Mouse (Mus musculus) thymus, postnatal 36 days (tissue): ENCODE results near the gene Gm5799.
"Not testable (repeated sequence)": the region's sequence is repeated elsewhere in the genome, so short reads cannot be mapped to it uniquely, and the experiment has no call there.

Experiments
- DNase-seq, 2 experiments: peaks; one replicate each; pipeline ENCODE4 v3.0.0; 2022; ENCODE audit warnings: mixed read lengths in 2 of 2

Gene Gm5799

DNA sequence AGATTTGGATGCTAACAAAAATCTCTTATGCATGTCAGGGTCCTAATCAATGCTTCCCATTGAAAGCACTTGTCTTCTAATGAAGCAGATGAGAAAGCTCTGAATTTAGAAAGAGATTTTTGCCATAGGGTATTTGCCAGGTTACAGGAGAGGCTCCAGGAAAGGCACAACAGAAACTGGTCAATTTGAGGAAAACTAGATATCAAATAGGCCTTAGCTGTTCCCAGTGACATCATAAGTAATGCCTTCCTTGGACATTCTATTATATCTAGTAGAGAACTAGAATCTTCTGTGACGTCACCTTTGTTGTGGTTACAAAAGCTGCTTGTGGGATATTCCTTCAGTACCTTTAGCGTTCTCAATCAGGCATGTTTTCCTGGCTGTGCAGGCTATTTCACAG, at the start of gene Gm5799:
TSS of gene Gm5799 (plus strand) at position 301 of the 400 bp plus-strand sequence.
- DNase-seq: not testable (repeated sequence)

DNA sequence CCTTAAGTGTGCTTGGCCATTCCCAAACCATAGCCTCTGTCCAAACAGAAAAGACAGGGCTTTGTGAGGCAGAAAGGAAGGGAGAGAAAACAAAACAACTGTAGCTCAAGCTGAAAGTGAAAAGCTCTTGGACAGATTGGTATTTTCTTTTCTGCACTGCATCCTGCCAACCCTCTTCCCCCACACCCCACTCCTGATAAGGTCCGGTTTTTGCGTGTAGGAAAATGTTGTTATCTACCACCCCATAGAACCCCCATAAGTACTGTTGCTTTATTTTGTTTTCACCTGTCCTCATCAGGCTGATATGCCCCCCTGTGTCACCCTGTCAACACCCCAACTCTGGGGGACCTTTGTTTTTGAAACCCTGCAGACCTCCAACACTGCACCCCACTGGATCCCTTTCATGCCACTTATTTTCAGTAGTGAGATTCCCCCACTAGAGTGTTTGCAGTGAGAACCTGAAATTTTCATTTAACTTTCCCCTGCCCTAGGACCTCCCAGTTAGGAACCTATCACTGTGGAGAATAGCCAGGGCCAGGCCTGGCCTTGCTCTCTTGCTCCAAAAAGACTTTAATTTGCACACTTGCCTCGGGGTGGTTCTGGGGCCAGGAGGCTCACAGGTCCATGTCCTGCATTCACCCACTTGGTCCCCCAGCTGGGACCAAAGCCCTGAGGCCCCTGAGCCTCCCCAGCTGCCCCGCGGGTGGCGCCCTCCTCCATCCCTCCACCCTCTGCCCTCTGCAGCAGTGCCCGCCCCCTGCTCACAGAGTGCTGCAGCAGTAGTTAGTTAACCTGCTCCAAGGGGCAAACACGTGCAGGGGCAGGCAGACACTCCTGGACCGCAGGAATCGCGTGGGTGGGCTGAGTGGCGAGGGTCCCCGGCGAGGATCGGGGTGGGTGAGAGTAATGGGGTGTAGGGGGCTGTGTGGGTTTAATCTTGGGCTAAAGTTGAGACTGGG, 12.0 kb upstream of the Gm5799 start:
- DNase-seq: not testable (repeated sequence)

DNA sequence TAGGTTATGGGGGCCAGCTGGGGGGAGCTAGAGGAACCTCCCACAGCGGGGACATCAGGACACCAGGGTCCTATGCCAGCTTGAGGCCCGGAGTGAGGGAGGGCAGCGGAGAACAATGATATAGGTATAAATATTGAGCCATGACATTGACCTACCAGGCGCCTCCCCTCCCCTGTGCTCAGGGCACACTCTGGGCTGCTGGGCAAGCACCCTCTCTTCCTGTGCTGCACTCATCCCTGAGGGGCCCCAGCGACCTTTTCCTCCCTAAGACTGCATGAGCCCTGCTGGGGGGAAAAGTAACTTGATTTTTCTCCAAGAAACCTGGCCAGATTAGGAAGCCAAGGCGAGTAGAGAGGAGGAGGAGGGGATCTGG, 11.4 kb upstream of the Gm5799 start:
- not testable (repeated sequence) for DNase-seq

DNA sequence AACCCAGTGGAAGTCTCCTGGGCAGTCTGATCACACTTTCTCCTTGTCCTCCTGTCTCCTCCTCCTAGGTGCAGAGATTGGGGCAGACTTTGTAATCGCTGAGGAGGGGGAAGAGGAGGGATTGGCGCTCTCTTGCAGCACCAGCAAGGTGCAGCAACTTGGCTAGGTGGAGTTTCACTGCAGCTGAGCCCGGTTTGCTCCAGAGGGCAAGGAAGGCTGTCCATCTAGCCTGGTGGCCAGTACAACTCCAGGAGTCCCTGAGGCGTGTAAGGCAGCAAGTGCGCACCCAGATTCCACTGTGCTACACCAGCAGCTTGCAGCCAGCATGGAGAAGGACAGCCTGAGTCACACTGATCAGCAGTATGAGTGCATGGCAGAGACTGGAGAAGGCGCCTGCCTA, 11.0 kb upstream of the Gm5799 start:
- DNase-seq: peak; percentile 3 to 13

DNA sequence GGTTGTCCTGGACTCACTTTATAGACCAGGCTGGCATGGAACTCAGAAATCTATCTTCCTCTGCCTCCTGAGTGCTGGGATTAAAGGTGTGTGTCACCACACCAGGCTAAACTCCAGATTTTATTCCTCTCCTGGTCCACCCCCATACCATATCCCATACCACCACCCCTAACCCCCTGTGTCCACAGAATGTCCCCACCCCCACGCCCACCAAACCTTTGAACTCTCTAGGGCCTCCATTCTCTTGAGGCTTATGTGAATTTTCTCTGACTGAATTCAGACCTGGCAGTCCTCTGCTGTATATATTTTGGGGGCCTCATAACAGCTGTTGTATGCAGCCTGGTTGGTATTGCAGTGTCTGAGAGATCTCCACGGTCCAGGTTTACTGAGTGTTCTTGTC, 5.2 kb upstream of the Gm5799 start:
- not testable (repeated sequence) for DNase-seq

DNA sequence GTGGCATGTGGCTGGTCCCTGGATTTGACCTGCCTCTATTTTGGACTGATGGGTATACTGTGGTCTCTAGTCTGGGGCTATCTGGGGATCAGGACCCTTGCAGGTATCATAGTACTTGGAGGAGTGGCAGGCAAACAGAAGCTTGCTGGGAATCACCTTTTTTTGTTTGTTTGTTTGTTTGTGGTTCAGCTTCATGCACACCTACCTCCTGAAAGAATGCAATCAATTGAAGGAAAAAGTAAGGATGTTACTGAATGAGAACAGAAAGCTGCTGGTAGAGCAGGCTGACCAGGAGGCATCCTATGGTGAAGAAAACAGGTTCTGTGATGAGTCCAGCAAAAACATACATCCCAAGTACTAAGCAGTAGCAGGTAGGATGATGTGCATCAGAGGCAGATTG, 2.9 kb downstream of the Gm5799 start:
- not testable (repeated sequence) for DNase-seq

DNA sequence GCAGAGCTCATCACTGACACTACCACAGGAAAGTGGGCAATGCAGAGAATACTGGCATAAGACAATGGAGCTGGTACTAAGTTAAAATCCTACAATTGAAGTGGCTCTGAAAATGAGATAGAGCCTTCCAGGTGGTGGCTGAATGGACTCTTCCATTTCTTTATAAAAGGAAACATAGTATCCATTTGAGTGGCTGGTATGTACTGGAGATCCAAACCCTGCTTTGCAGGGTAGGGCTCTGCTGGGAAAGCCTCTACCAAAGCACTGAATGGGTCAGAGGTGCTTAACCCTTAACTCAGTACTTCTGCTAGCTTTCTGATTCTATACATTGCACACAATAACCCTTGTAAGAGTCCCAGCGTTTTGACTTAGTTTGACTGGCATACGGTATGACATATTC, 8.9 kb downstream of the Gm5799 start:
- not testable (repeated sequence) for DNase-seq

DNA sequence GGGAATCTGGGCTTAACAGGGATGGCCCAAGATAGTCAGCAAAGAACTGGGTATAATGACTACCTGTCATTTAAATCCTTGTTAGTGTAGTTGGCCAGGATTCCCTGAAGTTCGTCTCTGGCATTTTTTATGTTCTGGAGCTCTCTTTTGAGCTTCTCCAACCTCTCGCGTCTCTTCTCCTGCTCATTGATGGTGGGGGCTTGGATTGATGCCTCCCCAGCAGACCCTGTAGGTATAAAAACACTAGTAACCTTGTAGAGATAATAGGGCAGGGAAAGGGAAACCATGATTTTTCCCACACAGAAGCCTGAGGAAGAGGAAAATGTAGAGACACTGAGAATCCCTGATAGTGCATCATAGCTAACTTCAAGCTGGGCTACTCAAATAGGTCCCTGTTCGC, 34.6 kb downstream of the Gm5799 start:
- not testable (repeated sequence) for DNase-seq

DNA sequence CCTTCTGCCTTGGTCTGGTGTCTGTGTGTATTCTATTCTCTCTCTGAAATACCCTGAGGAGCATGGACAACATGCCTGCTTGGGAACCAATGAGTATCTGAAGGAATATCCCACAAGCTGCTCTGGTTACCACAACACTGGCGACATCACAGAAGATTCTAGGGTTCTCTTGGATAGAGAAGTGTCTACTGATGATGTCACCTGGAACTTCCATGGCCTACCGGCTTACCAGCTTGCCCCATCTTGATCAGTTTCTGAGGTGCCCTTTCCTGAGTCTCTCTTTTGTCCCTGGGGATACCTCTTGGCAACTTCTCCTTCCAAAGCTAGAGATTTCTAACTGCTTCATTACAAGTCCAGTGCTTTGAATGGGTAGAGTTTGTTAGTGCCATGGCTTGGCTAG, 35.7 kb downstream of the Gm5799 start, which contains the start of gene Gm17654:
TSS of gene Gm17654 (minus strand) at position 101 of the 400 bp plus-strand sequence.
- DNase-seq: not testable (repeated sequence)
